Comparison of ENCODE assay signal across 8 mouse cellular contexts in genomic region chr12:51827958-51828650, GRCm38 (mm10). TPM values are rescaled to one million over a fixed set of nuclear protein-coding genes. Genes with fewer than 3 reads are reported as not detected.
DNase-seq lines count a peak whose midpoint lies in the region; ATAC-seq and TF ChIP-seq lines count a peak whose summit lies in the region.

No protein-coding gene starts in this region.

- no peak for ATAC-seq in lung, embryonic 14.5 days (ENCODE audit: insufficient read depth)
- ATAC-seq in embryonic facial prominence, embryonic 14.5 days (ENCODE audit: low read depth): no peak
- ATAC-seq in intestine, embryonic 16.5 days: no peak
- ATAC-seq in neural tube, embryonic 13.5 days (ENCODE audit: low read depth): no peak

- peak; percentile 15 for DNase-seq in lung, embryonic 14.5 days
- DNase-seq in lung, postnatal 4 days: no peak
- DNase-seq in embryonic facial prominence, embryonic 14.5 days (ENCODE audit: low spot score): no peak
- DNase-seq in adrenal gland, adult 2 months: no peak
- DNase-seq in gastrocnemius, adult 18-20 months (ENCODE audit: low spot score): no peak
- no peak for DNase-seq in right cerebral cortex, adult 2 months (ENCODE audit: low spot score in 2 of 2)

- peaks cover 18% of the 10 kb centered on the region for H3K36me3 ChIP-seq in lung, embryonic 14.5 days (ENCODE audit: insufficient read depth)
- peaks cover 28% of the 10 kb centered on the region for H3K36me3 ChIP-seq in embryonic facial prominence, embryonic 14.5 days (ENCODE audit: control insufficient read depth, insufficient read depth, low read length)
- peaks cover 11% of the 10 kb centered on the region for H3K36me3 ChIP-seq in intestine, embryonic 16.5 days (ENCODE audit: control insufficient read depth, insufficient read depth, low read length)
- peaks cover 14% of the 10 kb centered on the region for H3K36me3 ChIP-seq in neural tube, embryonic 13.5 days

- H3K27me3 ChIP-seq in lung, embryonic 14.5 days (ENCODE audit: insufficient read depth, low read length): no peaks in the 10 kb centered on the region
- H3K27me3 ChIP-seq in embryonic facial prominence, embryonic 14.5 days (replicated peaks; ENCODE audit: control insufficient read depth, insufficient read depth, low read length): no peaks in the 10 kb centered on the region
- H3K27me3 ChIP-seq in intestine, embryonic 16.5 days (replicated peaks; ENCODE audit: control insufficient read depth, insufficient read depth, low read length): no peaks in the 10 kb centered on the region
- H3K27me3 ChIP-seq in neural tube, embryonic 13.5 days: no peaks in the 10 kb centered on the region

- 0 out of 2 replicates have a peak, but pooled peaks cover 5% of the 10 kb centered on the region for H3K4me1 ChIP-seq in lung, embryonic 14.5 days (ENCODE audit: insufficient read depth)
- H3K4me1 ChIP-seq in embryonic facial prominence, embryonic 14.5 days (ENCODE audit: control insufficient read depth, insufficient read depth, low read length): peaks cover 9% of the 10 kb centered on the region; the same call in 1 of the 2 replicates
- H3K4me1 ChIP-seq in intestine, embryonic 16.5 days (ENCODE audit: control insufficient read depth, insufficient read depth, low read length): peaks cover 14% of the 10 kb centered on the region
- H3K4me1 ChIP-seq in neural tube, embryonic 13.5 days (replicated peaks): peaks cover 32% of the 10 kb centered on the region

- peak overlapping the region; percentile 99 for H3K27ac ChIP-seq in lung, embryonic 14.5 days (ENCODE audit: low read depth)
- H3K27ac ChIP-seq in embryonic facial prominence, embryonic 14.5 days (replicated peaks; ENCODE audit: low read depth, low read length): peak overlapping the region; percentile 97
- peak overlapping the region; percentile 100 for H3K27ac ChIP-seq in intestine, embryonic 16.5 days (ENCODE audit: low read length)
- H3K27ac ChIP-seq in neural tube, embryonic 13.5 days (replicated peaks): peak overlapping the region; percentile 98

- H3K4me3 ChIP-seq in lung, embryonic 14.5 days (ENCODE audit: low read depth, low read length): peak overlapping the region; percentile 96
- peak overlapping the region; percentile 74 for H3K4me3 ChIP-seq in embryonic facial prominence, embryonic 14.5 days (ENCODE audit: low read depth, low read length)
- peak overlapping the region; percentile 98 for H3K4me3 ChIP-seq in intestine, embryonic 16.5 days (ENCODE audit: low read length)
- peak overlapping the region; percentile 96 for H3K4me3 ChIP-seq in neural tube, embryonic 13.5 days

- no peak for TF ChIP-seq CTCF in lung, embryonic 14.5 days (IDR thresholded peaks at IDR 0.05; ENCODE audit: low read depth)

- peak overlapping the region; percentile 99 for H3K9ac ChIP-seq in lung, embryonic 14.5 days
- peak overlapping the region; percentile 99 for H3K9ac ChIP-seq in embryonic facial prominence, embryonic 14.5 days (ENCODE audit: low read depth, low read length)
- H3K9ac ChIP-seq in intestine, embryonic 16.5 days (ENCODE audit: low read depth, low read length): peak overlapping the region; percentile 100
- peak overlapping the region; percentile 99 for H3K9ac ChIP-seq in neural tube, embryonic 13.5 days

- H3K9me3 ChIP-seq in lung, embryonic 14.5 days (ENCODE audit: low read depth, low read length): no peaks in the 10 kb centered on the region
- H3K9me3 ChIP-seq in embryonic facial prominence, embryonic 14.5 days (ENCODE audit: control insufficient read depth, low read length): no peaks in the 10 kb centered on the region
- no peaks in the 10 kb centered on the region for H3K9me3 ChIP-seq in intestine, embryonic 16.5 days (ENCODE audit: control insufficient read depth, low read length)
- H3K9me3 ChIP-seq in neural tube, embryonic 13.5 days: no peaks in the 10 kb centered on the region

- WGBS in lung, embryonic 14.5 days: 13% methylated on average over 6 of the region's 6 CpGs
- 15% methylated on average over 6 of the region's 6 CpGs for WGBS in embryonic facial prominence, embryonic 14.5 days
- WGBS in intestine, embryonic 16.5 days: 16% methylated on average over 6 of the region's 6 CpGs
- WGBS in neural tube, embryonic 13.5 days: 27% methylated on average over 6 of the region's 6 CpGs

- peak overlapping the region; percentile 86 for H3K4me2 ChIP-seq in lung, embryonic 14.5 days
- H3K4me2 ChIP-seq in embryonic facial prominence, embryonic 14.5 days (ENCODE audit: low read depth, low read length): peak overlapping the region; percentile 77
- peak overlapping the region; percentile 61 for H3K4me2 ChIP-seq in intestine, embryonic 16.5 days (ENCODE audit: low read depth, low read length)
- H3K4me2 ChIP-seq in neural tube, embryonic 13.5 days: peak overlapping the region; percentile 71

RNA-seq across cellular contexts. Expression of gene Hectd1, which starts 1.2 kb away (rescaled TPM):
- 46.6 and 46.8 TPM in 2 replicates for polyA plus RNA-seq in lung, embryonic 14.5 days (2014; fragmentation: Nextera tagmentation; extraction: Ambion mirVana)
- 40.4 and 41.6 TPM in 2 replicates for polyA plus RNA-seq in embryonic facial prominence, embryonic 14.5 days (2014; fragmentation: Nextera tagmentation; extraction: Ambion mirVana)
- polyA plus RNA-seq in intestine, embryonic 16.5 days (2015; fragmentation: Nextera tagmentation; extraction: Ambion mirVana): 25.6 and 26.8 TPM in 2 replicates
- polyA plus RNA-seq in neural tube, embryonic 13.5 days (2015; fragmentation: Nextera tagmentation; extraction: Ambion mirVana): 35.9 and 39.8 TPM in 2 replicates
- 10 to 100 TPM; 70.7 to 81.7 TPM for total RNA-seq in adrenal gland, adult 2 months (2021)
- polyA plus RNA-seq in adrenal gland, adult 2 months (2012; rRNA removed): 6.3 and 8.0 TPM in 2 replicates
- 10 to 100 TPM; 84.3 to 90.9 TPM for total RNA-seq in gastrocnemius, adult 18-20 months (2021)
